Mouse (Mus musculus): Measurements from ENCODE around the gene Snai3.

GRCm38 (mm10) chr8:122451161-122451703 lies 9.3 kb downstream of the Snai3 start:
- no peak for TF ChIP-seq EP300 (IDR thresholded peaks at IDR 0.05)
- no peak for TF ChIP-seq CTCF (IDR thresholded peaks at IDR 0.05)
